Mouse (Mus musculus) hindbrain, embryonic 15.5 days (tissue): ENCODE results near the gene Pdzd3. TPM values are rescaled to one million over a fixed set of nuclear protein-coding genes. Genes with fewer than 3 reads are reported as not detected.
A peak's percentile ranks its signal among the peaks of the same experiment; 100 is the strongest.
"Not testable (repeated sequence)": the region's sequence is repeated elsewhere in the genome, so short reads cannot be mapped to it uniquely, and the experiment has no call there.

ENCODE experiments used
- ATAC-seq: fragments of 200-750 bp; cut with Nextera tagmentation; 2 replicates; pipeline ENCODE4 v1.8.0; 2017; ENCODE audit warnings: low read depth, moderate number of reproducible peaks, moderate TSS enrichment; ENCODE audit not compliant: low FRiP score
- H3K27ac ChIP-seq: fragments of 300-500 bp; sonication (generic); replicated peaks from 2 replicates; pipeline ENCODE4 v1.5.1; 2015; ENCODE audit warnings: mild to moderate bottlenecking, inconsistent platforms
- H3K27me3 ChIP-seq: fragments of 300-500 bp; sonication (generic); 2 replicates; pipeline ENCODE4 v1.6.1; 2015; ENCODE audit warnings: control low read depth, inconsistent platforms
- H3K36me3 ChIP-seq: fragments of 300-500 bp; sonication (generic); 2 replicates; pipeline ENCODE4 v1.6.1; 2015; ENCODE audit warnings: control low read depth, inconsistent platforms
- H3K4me1 ChIP-seq: fragments of 300-500 bp; sonication (generic); replicated peaks from 2 replicates; pipeline ENCODE4 v1.6.1; 2015; ENCODE audit warnings: control low read depth, inconsistent platforms
- H3K4me2 ChIP-seq: fragments of 300-500 bp; sonication (generic); 2 replicates; pipeline ENCODE4 v1.6.1; 2015; ENCODE audit warnings: moderate library complexity, mild to moderate bottlenecking, inconsistent platforms
- H3K4me3 ChIP-seq: fragments of 300-500 bp; sonication (generic); 2 replicates; pipeline ENCODE4 v1.5.1; 2015; ENCODE audit warnings: mild to moderate bottlenecking, inconsistent platforms
- H3K9ac ChIP-seq: fragments of 300-500 bp; sonication (generic); 2 replicates; pipeline ENCODE4 v1.6.1; 2015; ENCODE audit warnings: inconsistent platforms
- H3K9me3 ChIP-seq: fragments of 300-500 bp; sonication (generic); 2 replicates; pipeline ENCODE4 v1.6.1; 2016; ENCODE audit warnings: control low read depth, inconsistent platforms
- WGBS: fragments of 180-500 bp; shearing (Covaris S2); methylation state at CpG from one replicate; pipeline ENCODE4 v1.1.7; 2015; 5-methylcytosine and 5-hydroxymethylcytosine counted together
- polyA plus RNA-seq: library from polyadenylated mRNA; unstranded; fragments of >200 nt; fragmentation: Nextera tagmentation; extraction: Ambion mirVana; gene quantifications from 2 replicates; pipeline ENCODE4 v1.2.1, GENCODE M21; 2015

Pdzd3 gene
- polyA plus RNA-seq = 0.39 and 0.87 TPM in 2 replicates

DNA sequence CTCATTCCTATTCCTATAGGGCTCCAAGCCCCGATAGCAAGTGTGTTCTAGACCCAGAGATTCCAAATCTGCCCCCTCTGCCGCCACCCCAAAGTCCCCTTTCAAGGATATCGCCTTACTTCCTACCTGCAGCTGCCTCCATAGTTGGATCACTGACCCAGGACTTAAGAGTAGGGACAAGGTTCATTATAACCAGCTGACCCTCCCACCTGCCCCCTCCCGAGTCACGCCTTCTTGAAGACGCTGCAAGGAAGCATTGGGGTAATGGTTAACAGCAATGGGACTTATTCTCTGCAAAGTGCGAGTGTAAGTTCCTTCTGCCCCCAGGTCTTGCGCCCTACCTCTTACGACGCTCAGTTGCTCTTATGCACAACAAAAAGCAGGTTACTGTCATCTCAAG, at the start of gene Pdzd3:
Gene Pdzd3, minus strand, starts transcription at position 158 of the 400 bp plus-strand sequence.
- no peak within 1 kb of the TSS for H3K4me3 ChIP-seq
- H3K36me3 ChIP-seq = no peaks in the 10 kb centered on the region
- no peaks in the 10 kb centered on the region for H3K27me3 ChIP-seq
- H3K27ac ChIP-seq = no peak within 1 kb of the TSS
- no peaks in the 10 kb centered on the region for H3K9me3 ChIP-seq
- no peak within 1 kb of the TSS for H3K4me2 ChIP-seq
- peaks cover 36% of the 10 kb centered on the region for H3K4me1 ChIP-seq
- no peak for ATAC-seq
- WGBS = 83% methylated on average over 10 of the region's 10 CpGs
- no peak within 1 kb of the TSS for H3K9ac ChIP-seq

DNA sequence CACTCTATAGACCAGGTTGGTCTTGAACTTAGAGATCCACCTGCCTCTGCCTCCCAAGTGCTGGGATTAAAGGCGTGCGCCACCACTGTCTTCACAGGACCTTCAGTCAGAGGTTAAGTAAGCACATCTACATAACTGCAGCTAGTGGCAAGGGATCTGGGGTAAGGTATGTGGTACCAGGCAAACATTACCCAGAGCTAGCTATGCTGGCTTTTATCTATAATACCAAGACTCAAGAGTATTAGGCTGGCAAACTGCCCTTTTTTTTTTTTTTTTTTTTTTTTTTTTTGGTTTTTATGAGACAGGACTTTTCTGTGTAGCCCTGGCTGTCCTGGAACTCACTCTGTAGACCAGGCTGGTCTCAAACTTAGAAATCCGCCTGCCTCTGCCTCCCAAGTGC, 48.7 kb upstream of the Pdzd3 start:
- H3K4me3 ChIP-seq, H3K27ac ChIP-seq, ATAC-seq, H3K9ac ChIP-seq, H3K4me2 ChIP-seq, H3K9me3 ChIP-seq, H3K27me3 ChIP-seq: not testable (repeated sequence)
- 97% methylated on average over 3 of the region's 3 CpGs for WGBS
- peaks cover 14% of the 10 kb centered on the region for H3K4me1 ChIP-seq
- peaks cover 62% of the 10 kb centered on the region for H3K36me3 ChIP-seq

DNA sequence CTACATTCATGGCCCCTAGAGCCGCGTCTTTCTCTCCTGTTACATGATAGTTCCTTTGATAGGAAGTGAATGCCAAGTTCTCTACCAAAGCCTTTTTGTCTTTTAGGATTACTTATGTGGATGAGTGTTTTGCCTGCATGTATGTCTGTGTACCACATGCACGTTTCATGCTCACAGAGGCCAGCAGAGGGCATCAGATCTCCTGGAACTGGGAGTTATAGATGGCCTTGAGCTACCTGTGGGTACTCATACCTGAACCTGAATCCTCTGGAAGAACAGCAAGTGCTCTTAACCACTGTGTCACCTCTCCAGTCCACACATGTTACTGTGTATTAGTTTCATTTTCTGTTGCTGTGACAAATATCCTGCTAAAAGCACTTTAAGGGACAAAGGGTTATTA, 41.2 kb upstream of the Pdzd3 start:
- Histone ChIP-seq H3K27ac (no peak overlapping the region), H3K27me3 (no peaks in the 10 kb centered on the region), H3K4me1 (peaks cover 13% of the 10 kb centered on the region), H3K9ac (no peak overlapping the region), H3K9me3 (no peaks in the 10 kb centered on the region), H3K4me3 (no peak overlapping the region), H3K36me3 (peaks cover 50% of the 10 kb centered on the region), H3K4me2 (no peak overlapping the region)
- ATAC-seq = no peak
- WGBS = 76% methylated on average over 3 of the region's 3 CpGs

DNA sequence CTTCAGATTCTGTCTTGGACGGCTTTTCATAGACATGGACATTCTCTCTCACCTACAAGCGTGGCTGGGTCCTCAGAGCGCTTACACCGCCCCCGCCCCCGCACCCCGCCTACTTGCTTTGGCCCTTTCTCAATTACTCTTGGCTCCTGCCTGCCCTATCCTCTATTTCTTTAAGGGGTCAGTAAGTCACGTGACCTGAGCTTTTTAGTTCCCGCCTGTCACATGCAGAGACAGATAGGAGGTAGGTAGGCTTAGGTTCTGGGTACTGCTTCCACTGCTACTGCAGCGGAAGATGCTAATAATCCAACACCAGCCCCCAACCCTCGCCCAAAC, 37.7 kb upstream of the Pdzd3 start:
- peak overlapping the region; percentile 66 for H3K4me3 ChIP-seq
- WGBS = 7% methylated on average over 11 of the region's 11 CpGs

DNA sequence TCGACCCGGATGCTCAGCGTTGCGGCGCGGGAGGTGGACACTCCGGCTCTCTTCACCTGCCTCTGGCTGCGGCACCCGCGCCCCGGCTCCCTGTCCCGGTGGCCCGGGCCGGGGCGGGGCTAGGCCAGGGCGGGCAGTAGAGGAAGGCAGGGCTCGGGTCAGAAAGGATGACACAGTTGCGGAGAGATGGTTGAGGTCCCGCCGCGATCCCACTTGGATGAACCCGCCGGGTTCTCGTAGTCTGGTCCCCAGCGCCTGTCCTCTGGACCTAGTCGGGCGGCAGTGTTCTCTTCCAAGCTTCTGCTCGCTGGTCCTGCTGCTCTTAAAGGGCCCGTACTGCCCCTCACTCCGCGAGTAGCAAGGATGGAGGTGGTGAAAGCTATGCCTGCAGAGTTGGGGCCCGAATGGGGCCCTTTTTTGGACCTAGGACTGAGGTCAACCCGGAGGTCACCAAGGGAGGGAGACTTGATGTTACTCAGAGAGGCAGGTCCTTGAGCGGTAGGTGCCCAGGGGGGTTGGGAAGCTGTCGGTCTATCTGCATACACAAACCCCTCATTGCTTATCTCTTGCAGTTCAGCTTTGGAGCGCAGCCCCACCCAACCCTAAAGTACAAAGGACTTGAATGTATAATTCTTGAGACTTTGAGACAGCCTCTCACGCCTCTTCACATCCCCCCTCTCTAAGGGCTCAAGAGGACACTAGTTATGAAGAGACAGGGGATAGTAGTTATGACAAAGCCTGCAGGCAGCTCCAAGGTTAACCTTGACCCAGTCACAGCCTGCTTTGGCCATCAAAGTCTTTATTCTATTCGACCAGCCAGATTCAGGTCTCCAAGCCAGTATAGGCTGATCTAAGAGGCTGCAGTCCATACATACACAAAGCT, 37.0 kb upstream of the Pdzd3 start, which contains the start of gene Abcg4:
Gene Abcg4, minus strand, starts transcription at position 540 of the 883 bp plus-strand sequence.
- peaks cover 29% of the 10 kb centered on the region for H3K4me1 ChIP-seq
- peak; percentile 76 for ATAC-seq
- WGBS = under 1% methylated on average over 38 of the region's 38 CpGs
- H3K27ac ChIP-seq = peak within 1 kb of the TSS; percentile 75
- peaks cover 15% of the 10 kb centered on the region for H3K36me3 ChIP-seq
- no peaks in the 10 kb centered on the region for H3K27me3 ChIP-seq
- peak within 1 kb of the TSS; percentile 84 for H3K9ac ChIP-seq
- peak within 1 kb of the TSS; percentile 66 for H3K4me3 ChIP-seq
- H3K4me2 ChIP-seq = peak within 1 kb of the TSS; percentile 79
- H3K9me3 ChIP-seq = no peaks in the 10 kb centered on the region

More for the DNA sequence above, 37.7 kb upstream of the Pdzd3 start:
- Histone ChIP-seq H3K27me3 (no peaks in the 10 kb centered on the region), H3K4me2 (peak overlapping the region; percentile 79), H3K27ac (peak overlapping the region; percentile 75), H3K4me1 (peaks cover 29% of the 10 kb centered on the region), H3K9ac (peak overlapping the region; percentile 84), H3K36me3 (peaks cover 22% of the 10 kb centered on the region), H3K9me3 (no peaks in the 10 kb centered on the region)
- ATAC-seq = peak; percentile 2; the same call in 1 of the 2 replicates

DNA sequence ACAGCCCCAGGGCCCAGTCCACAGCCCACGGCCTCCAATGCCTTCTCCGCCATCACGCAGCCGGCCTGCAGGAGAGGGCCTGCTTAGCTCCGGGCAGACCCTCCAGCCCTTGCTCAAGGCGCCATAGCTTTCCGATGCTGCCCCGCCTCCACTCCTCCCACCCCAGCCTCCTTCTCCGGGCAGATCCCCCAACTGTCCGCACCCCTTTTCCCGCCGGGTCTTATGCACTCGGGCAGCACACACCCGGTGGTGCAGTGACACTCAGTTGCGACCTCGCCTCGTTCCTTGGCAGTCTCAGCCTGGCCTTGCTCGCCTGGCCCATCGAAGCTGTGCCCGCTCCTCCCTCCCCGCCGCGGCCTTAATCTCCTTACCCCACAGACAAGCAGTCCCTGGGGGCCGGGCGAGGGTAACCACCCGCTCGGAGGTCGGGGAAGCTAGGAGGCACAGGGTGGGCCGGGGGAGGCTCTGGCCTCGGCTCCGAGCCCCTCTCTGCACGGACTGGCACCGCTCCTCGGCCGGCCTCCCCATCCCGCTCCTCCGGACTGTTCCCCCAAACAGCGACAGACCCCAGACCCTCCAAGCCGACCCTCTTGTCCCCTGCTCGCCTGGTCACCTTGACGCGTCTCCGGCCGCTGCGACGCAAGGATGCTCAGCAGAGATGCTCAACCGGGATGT, 36.3 kb upstream of the Pdzd3 start:
- Histone ChIP-seq H3K27me3 (no peaks in the 10 kb centered on the region), H3K4me3 (peak overlapping the region; percentile 66), H3K9ac (peak overlapping the region; percentile 84), H3K36me3 (peaks cover 10% of the 10 kb centered on the region; the same call in 1 of the 2 replicates), H3K4me1 (peaks cover 29% of the 10 kb centered on the region), H3K4me2 (peak overlapping the region; percentile 79), H3K9me3 (no peaks in the 10 kb centered on the region), H3K27ac (peak overlapping the region; percentile 75)
- WGBS = 0% methylated on average over 47 of the region's 47 CpGs
- ATAC-seq = peak; percentile 49

DNA sequence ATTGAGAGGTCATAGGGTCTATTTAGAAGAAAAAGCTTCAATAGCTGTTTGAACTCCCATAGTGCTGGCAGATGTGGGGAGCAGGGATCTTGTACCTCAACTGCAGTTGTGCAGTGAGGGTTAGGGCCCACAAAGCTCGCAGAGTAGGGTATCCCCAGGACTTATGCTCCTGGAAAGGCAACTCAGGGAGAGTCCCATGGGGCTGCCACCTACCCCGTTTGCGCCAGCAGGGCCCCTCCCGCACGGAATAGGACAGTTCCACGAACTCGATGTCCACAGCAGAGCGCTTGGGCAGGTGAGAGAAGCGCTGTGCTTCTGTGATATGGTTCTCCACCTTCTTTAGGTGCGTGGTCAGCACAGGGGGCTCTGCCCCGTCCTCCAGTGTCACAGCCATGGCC, 35.7 kb upstream of the Pdzd3 start:
- Histone ChIP-seq H3K27ac (peak overlapping the region; percentile 75), H3K4me1 (peaks cover 29% of the 10 kb centered on the region), H3K36me3 (peaks cover 10% of the 10 kb centered on the region; the same call in 1 of the 2 replicates), H3K27me3 (no peaks in the 10 kb centered on the region), H3K9me3 (no peaks in the 10 kb centered on the region), H3K4me3 (peak overlapping the region; percentile 66), H3K4me2 (peak overlapping the region; percentile 79), H3K9ac (peak overlapping the region; percentile 84)
- ATAC-seq = peak; percentile 39; the same call in 1 of the 2 replicates
- 4% methylated on average over 11 of the region's 11 CpGs for WGBS

DNA sequence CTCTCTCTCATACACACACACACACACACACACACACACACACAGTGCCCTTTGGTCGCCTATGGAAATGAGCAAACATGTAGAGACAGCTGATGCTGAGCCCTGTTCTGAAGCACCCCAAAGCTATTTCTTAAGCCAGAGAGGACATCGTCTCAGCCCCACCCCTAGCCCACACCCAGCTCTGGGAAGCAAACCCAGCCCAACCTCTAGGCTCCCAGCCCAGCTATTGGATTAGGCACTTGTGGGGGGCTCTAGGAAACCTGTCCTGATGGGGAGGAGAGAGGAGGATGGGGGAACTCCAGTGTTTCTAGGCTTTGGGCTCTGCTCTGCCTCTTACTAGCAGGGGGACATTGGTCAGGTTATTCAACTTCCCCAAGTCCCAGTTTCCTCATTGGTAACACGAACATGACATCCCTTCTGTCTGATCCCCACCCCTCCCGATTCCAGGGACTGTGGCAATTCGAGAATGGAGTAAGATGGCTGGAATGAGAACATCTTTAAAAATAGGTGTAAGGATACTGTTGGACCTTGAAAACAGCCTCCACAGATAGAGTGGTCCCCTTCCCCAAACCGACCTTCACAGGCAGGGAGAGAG, 35.1 kb upstream of the Pdzd3 start:
- 13% methylated on average over 6 of the region's 6 CpGs for WGBS
- Histone ChIP-seq H3K9me3 (no peaks in the 10 kb centered on the region), H3K27me3 (no peaks in the 10 kb centered on the region), H3K9ac (peak overlapping the region; percentile 84; the same call in 1 of the 2 replicates), H3K27ac (no peak overlapping the region), H3K4me3 (peak overlapping the region; percentile 66), H3K36me3 (peaks cover 12% of the 10 kb centered on the region), H3K4me2 (peak overlapping the region; percentile 79), H3K4me1 (peaks cover 29% of the 10 kb centered on the region)
- no peak for ATAC-seq

DNA sequence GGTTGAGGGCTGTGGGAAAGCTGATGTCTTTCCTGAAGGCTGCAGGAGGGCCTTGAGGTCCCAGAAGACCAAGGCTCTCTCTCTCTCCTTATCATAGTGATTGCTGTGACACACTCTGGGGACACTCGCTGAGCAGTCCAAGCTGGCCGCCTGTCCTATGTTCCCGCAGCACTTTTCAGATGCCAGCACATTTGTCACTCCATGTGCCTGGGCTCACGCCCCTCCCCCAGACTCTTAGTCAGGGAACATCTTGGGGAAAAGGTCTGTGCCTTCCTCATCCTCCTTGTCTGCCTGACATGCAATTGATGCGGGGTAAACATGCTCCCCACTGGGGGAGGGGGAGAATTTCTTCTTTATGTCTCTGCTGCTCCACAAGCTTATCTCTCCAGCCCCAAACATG, 31.9 kb upstream of the Pdzd3 start:
- WGBS = 72% methylated on average over 5 of the region's 5 CpGs
- H3K36me3 ChIP-seq = peaks cover 35% of the 10 kb centered on the region
- no peak overlapping the region for H3K9ac ChIP-seq
- no peak overlapping the region for H3K27ac ChIP-seq
- no peaks in the 10 kb centered on the region for H3K9me3 ChIP-seq
- H3K4me3 ChIP-seq = no peak overlapping the region
- no peak overlapping the region for H3K4me2 ChIP-seq
- ATAC-seq = no peak
- H3K4me1 ChIP-seq = peaks cover 16% of the 10 kb centered on the region
- H3K27me3 ChIP-seq = no peaks in the 10 kb centered on the region

DNA sequence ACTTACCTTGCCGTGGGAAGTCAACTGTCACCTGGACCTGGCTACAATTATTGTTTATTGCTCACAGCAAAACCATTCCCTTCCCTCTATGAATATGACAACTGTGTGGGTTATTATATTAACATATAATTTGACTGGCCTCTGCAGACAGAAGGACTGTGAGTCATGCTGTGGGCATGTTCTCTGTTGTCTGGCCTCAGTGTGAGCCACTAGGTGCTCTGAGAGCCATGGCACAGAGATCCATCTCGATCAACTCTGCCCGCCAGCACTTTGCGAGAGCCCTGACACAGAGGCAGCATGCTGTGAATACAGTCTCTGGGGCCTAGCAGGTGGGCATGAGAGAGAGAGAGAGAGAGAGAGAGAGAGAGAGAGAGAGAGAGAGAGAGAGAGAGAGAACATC, 18.7 kb upstream of the Pdzd3 start:
- ATAC-seq = no peak
- H3K9me3 ChIP-seq = no peaks in the 10 kb centered on the region
- H3K27me3 ChIP-seq = no peaks in the 10 kb centered on the region
- H3K27ac ChIP-seq = no peak overlapping the region
- no peak overlapping the region for H3K4me3 ChIP-seq
- H3K36me3 ChIP-seq = peaks cover 8% of the 10 kb centered on the region; the same call in 1 of the 2 replicates
- peaks cover 23% of the 10 kb centered on the region for H3K4me1 ChIP-seq
- H3K4me2 ChIP-seq = no peak overlapping the region
- no peak overlapping the region for H3K9ac ChIP-seq
- WGBS = 80% methylated on average over 4 of the region's 4 CpGs

DNA sequence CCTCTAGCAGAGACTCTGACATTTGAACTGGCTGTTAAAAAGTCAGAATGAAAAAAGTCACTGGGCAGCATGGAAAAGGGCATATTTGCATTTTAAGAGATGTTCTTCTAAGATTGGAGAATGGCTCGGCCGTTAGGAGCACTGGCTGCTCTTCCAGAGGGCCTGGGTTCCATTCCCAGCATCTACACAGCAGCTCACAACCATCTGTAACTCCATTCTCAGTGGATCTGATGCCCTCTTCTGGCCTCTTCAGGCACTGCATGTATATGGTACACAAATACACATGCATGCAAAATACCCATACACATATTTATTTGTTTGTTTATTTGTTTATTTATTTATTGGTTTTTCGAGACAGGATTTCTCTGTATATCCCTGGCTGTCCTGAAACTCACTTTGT, 17.8 kb upstream of the Pdzd3 start:
- H3K9ac ChIP-seq = no peak overlapping the region
- WGBS = 89% methylated on average over 3 of the region's 3 CpGs
- no peak for ATAC-seq

DNA sequence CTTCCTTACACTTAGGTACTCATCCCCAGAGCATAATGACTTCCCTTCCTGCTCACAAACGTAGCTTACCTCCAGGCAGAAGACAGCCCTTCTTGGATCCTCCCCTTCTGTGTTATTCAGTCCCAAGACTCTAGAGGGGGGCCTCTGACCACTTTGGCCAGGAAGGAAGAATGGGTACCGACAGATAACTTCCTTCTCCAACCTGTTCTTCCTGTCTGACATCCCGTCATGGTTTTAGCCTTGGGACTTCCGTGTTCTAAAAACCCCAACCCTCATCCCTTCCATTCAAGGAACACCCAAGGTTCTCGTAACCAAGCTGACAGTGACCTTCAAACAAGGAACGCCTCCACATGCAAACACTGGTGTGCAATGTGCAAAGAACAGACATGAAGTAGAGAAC, 17.2 kb upstream of the Pdzd3 start, which contains the start of gene Nlrx1:
Gene Nlrx1, minus strand, starts transcription at position 168 of the 400 bp plus-strand sequence.
- ATAC-seq = 0 out of 2 replicates have a peak, but pooled peaks have one; percentile 9
- no peaks in the 10 kb centered on the region for H3K9me3 ChIP-seq
- H3K4me1 ChIP-seq = peaks cover 28% of the 10 kb centered on the region
- H3K4me2 ChIP-seq = peak within 1 kb of the TSS; percentile 58
- peak within 1 kb of the TSS; percentile 52 for H3K27ac ChIP-seq
- peak within 1 kb of the TSS; percentile 43 for H3K9ac ChIP-seq
- 82% methylated on average over 6 of the region's 6 CpGs for WGBS
- H3K4me3 ChIP-seq = peak within 1 kb of the TSS; percentile 36
- no peaks in the 10 kb centered on the region for H3K36me3 ChIP-seq
- no peaks in the 10 kb centered on the region for H3K27me3 ChIP-seq

More for the DNA sequence above, 17.8 kb upstream of the Pdzd3 start:
- Histone ChIP-seq H3K4me3 (no peak overlapping the region), H3K4me2 (no peak overlapping the region), H3K36me3 (no peaks in the 10 kb centered on the region), H3K4me1 (peaks cover 28% of the 10 kb centered on the region), H3K9me3 (no peaks in the 10 kb centered on the region), H3K27me3 (no peaks in the 10 kb centered on the region), H3K27ac (no peak overlapping the region)
